Mouse (Mus musculus) adrenal gland, postnatal 36 days (tissue): ENCODE data around the gene Ky. TPM values are rescaled to one million over a fixed set of nuclear protein-coding genes. Genes with fewer than 3 reads are reported as not detected.

Source experiments
- DNase-seq, 2 experiments: peaks; one replicate each; pipeline ENCODE4 v3.0.0; 2021; ENCODE audit warnings: mixed read lengths in 1 of 2
- total RNA-seq, 2 experiments: library from RNA; stranded (reverse); gene quantifications; 2 replicates each; pipeline ENCODE4 v1.2.3; 2021

The Ky gene
- total RNA-seq, 2 experiments from 2014 or later, result 0.56 to 0.99 TPM

GRCm38 (mm10) chr9:102502015-102502633 is 3.4 kb upstream of the Ky start:
- DNase-seq, result no peak

- DNase-seq, result no peak
Observed at GRCm38 (mm10) chr9:102504716-102505378, 703 bp upstream of the Ky start.

DNA sequence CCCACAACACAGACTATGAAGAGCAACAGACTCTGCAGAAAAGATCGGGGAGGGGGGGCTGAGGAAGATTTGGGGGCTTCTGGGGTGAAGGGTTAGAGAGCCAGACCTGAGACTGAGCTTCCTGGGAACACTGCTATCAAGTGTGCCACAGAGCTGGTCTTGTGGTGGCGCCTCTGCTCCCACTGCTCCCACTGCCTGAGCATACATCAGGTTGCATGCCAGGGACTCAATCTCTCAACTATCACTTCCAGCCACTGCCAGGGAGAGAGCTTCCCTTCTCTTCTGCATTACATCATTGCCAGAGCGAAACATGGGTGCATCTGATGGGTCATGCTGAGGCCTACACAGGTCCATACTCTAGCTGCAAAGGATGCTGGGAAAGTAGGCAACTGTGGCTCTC is 2.8 kb downstream of the Ky start:
- no peak for DNase-seq

DNA sequence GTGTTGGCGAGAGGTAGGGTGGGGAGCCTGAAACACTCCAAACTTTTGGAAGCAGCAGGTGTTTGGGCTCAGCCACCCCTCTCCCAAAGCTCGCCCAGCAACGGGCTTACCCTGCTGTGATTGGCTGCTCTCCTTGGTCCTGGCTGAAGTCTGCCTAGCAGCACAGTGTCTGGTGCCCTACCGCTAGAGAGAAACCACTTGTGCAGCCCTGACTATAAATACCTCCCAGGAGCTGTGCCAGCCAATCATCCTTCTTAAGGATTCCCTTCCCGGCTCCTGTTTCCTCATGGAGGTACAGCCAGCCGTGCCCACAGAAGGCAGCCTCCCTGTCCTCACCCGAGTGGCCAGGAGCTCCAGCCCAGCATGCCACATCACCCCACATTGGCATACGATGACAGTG is 5.9 kb downstream of the Ky start:
- peak; percentile 26 to 39 for DNase-seq

DNA sequence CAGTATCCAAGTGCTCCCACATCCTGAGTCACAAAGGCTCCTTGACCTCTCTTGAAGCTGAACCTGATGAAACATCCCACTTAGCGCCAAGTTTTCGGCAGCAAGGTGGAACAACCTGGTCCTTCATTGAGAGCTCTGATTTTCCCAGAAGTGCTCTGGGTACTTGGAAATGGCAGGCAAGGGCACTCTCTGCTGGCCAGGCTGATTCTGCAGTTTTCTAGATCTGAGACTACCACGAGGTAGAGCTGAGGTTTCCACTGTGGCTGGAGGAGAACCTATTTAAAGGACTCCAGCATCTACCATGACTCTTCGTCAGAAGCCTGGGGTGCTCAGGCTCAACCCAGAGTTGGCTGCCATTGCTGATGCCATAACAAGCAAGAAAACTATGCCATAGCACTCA is 8.0 kb downstream of the Ky start:
- DNase-seq, result no peak

DNA sequence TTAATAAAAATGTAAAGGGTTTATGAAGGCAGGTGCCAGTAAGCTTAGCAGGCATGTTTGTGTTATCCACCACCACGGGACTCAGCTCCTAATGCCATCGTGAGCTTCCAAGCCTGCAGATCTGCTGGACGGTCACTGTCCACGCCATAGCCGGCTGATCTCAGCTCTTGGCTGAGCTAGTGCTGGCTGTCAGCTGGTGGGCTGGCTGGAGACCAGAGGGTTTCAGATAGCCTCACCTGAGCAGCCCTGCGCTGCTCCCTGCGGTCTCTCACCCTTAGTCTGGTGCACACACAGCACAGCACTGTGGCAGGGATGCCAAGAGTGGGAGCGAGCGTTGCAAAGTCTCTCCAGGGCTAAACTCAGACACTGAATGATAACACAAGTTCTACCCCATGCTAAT is 12.9 kb downstream of the Ky start:
- DNase-seq, result no peak

- no peak for DNase-seq
Observed at GRCm38 (mm10) chr9:102521396-102521795, 15.8 kb downstream of the Ky start.

- DNase-seq, result no peak
Observed at GRCm38 (mm10) chr9:102528106-102528505, 22.6 kb downstream of the Ky start.

DNA sequence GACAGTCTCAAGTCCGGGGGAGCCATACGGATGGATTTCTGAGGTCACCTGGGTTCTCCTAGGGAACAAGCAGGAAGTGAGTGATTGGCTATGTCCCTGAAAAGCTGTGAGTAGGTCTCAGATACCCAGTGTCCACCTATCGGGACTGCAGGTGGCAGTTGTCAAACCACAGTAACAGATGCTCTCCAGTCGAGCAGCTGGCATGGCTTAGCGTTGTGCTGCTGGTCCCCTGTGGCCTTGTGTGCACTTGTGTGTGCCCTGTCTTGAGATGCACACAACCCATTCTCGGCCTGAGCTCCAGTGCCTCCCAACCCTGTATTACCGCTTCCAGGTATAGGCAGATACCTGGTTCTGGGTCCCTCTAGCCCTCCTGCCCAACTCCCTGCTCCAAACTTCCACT is 23.0 kb downstream of the Ky start:
- no peak for DNase-seq

DNA sequence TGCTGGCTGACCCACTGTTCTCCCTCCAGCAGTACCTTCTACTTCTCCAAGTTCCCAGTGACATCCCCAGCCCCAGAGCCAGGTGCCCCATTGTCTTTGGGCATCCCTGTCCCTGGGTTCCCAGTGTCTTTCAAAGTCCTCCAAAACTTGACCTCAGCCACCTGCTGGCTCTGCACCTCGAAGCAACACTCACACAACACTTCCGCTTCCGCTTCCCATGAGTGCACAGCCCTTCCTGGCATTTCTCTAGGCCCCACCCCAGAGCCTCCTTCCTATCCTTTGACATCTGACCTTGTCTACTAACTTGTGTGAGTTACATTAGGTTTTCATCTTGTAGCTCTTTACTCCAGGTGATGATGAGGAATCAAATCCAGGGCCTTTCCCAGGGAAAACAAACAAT is 23.5 kb downstream of the Ky start:
- no peak for DNase-seq

DNA sequence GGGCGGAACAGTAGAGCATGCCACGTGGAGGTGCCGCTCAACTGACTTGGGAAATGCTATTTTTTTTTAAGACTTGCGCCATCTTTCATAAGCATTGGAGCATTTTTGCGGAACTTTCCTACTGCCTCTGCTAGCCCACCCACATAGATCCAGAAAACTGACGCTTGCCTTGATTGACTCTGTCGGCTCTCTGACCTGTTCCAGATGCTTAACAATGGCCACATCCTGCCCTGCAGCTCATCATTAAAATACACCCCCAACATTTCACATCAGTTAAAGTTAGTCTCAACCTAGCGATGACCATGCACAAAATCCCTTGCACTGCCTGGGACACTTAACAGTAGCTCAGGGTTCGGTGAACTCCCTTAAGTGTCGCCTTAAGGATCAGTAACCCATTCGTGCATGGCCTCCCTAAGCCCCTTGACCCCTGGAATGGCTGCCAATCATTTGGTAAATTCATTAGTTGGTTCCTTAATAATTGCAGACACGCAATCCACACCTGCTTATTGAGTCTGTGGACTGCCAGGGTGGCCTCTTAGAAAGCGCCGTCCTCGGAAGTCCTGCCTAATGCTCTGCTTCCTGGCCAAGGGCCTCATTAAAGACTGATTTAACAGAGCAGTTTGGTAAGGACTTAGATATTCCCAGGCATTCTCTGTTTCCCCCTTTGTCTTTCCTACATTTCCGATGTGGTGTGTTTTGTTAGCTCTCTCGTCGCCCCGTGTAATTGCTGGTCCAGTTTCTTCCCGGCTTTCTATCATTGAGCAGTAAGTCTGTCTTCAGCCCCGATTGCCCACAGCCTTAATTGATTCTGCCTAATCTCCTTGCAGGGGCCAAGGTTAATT is 25.7 kb downstream of the Ky start:
- no peak for DNase-seq

- no peak for DNase-seq
Observed at GRCm38 (mm10) chr9:102536968-102537367, 31.4 kb downstream of the Ky start.

DNA sequence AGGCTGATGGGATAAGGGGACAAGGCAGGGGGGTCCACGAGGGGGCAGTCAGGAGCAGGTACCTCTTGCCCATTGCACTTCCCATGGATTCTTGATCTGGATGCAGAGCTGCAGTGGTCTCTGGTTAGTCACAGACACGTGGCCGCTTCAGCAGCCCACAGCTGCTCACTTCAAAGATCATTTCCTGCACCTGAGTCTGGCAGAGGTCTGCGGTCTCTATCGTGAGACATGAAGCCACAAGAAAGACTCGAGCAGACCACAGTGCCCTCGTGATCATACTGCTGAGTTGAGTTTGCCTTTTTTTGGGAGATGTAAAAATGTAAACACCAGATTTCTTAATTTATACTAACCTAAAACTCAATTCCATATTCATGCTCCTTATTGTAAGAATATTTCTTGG is 34.1 kb downstream of the Ky start:
- DNase-seq, result no peak

DNA sequence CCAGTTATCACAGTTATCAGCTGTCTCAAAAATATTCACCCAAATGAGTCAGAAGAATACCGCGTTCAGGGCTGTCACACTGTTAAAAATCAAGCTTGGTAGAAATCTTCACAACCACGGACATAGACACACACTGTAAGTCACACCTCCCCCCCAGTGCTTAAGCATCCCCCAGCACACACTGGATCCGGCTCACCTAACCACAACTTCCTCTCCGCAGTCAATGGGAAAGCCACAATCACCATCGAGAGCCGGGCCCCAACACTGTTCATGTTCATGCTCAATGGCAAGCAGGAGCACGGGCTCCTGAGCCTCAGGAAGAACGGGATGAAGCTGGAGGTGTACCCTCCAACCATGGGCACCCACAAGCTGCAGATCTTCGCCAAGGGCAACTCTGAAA is 36.1 kb downstream of the Ky start:
- no peak for DNase-seq

DNA sequence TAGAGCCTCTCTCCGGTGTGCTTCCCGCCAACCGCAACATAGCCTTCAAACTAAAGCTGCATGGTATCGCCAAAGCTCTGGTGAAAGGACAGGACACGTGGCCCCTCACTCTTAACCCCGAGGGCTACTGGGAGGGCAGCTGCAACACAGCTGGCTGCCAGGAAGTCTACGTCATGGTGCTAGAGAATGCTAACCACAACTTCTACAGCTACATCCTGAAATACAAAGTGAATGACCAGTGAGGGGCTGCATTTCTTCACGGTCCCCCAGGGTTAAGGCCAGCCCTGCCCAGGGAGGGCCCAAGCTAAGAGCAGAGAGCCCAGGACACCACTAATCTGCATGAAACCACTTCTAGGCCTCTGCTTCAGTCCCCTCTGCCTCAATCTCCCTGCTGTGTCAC is 37.0 kb downstream of the Ky start:
- DNase-seq, result no peak

DNA sequence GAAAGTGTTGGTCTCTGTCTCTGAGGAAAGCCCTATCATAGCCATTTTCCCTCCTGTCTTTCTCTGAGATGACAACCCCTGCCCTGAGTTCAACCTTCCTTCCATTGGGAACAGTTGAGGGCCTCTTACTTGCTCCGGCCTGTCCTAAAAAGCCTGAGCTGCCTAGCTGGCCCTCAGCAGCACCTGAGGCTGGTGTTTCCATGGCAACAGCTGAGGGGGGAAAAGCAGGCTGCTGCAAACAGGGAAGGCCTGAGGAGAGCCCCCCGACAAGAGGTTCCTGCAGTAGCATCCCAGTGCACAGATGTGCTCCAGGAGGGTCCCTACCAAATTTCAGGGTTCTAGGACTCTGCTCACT is 38.2 kb downstream of the Ky start:
- DNase-seq, result no peak

DNA sequence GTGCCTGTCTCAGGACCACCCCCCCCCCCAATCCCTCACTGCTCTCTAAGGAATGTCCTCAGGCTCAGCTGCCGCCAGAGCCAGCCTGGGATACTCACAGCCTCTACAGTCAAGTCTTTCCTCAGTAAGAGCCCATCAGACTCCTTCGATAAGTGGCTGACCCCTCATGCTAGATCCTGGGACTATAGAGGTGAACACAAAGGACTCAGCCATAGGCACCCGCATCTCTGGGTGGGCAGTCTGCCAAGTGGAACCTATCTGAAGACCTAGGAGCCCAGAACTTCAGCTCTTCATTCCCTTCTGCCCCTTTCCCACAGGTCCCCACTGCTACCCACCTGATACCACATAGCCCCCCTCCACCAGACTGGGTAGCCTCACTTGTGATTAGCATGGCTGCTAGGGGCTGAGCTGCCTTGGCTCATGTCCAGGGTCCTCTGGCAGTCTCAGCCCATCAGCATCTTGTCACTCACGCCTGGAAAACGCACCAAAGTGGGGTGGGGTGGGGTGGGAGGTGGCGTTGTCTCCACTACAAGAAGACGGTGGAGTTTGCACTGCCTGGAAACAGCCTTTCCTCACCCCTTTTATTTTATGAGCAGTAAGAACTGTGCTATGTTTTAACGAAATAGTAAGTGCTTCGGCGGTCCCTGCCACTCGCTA is 38.7 kb downstream of the Ky start:
- no peak for DNase-seq

DNA sequence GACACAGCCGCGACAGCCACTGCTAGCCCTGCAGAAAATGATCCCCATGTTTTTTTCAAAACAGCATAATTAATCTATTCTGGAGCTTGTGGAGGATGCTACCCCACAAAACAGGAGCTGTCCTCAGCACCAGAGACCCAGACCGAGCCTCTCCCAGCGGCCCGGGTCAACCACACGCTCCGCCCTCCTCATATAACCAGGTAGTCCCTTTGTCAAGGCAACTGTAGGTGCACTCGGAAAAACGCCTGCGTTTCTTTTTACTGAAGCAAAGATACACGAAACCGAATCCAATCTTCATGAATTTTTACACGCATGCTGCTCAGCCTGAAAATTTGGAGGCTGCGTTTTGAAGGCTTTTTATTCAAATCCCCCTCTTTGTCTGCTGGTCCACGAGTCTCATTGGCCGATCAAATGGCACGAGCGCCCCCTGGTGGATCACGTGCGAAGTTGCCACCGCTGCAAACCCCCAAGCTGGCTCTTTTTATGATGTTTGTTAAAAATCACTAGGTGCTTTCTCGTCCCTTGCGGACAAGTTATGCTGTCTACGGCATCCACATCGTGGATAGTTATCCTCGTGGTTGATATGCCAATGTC is 39.3 kb downstream of the Ky start:
- DNase-seq, result peak; percentile 82 to 86

DNA sequence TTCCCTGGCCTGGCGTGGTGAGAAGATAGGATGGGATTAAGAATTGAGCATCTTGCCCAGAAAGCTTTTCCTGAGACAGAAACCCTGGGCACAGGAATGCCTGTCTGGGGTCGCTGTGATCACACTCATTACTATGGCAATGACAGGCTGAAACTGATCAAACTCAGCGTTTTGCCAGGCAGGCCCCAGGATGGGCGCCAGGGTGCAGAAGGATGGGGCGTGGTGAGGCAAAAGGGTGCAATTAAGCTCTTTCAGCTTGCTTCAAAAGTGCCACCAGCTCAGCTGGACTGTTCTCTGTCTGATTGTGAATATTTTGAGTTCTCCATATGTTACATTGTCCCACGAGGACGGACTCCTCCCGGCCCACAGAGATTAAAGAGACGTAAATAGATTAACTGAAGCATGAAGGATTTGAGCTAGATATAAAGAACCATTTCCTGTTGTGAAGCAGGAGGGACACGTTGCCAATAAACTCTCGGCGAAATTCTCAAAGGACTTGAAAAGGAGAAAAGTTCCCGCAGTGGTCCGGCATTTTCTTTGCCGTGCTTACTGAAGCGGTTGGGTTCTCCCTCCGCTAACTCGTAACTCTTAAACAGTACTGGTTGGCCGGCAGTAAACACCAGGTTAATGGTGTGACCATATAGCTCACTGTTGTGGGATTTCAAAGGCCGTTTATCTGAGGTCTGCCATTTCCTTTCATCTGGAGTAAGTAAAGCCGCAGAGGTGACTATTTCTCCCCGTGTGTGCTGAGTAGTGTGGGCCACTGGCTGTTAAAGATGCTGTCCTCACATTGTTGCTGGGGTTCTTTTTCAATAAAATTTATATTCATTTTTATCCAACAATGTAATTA is 40.1 kb downstream of the Ky start:
- DNase-seq, result no peak

GRCm38 (mm10) chr9:102546256-102547027 is 40.9 kb downstream of the Ky start:
- no peak for DNase-seq

DNA sequence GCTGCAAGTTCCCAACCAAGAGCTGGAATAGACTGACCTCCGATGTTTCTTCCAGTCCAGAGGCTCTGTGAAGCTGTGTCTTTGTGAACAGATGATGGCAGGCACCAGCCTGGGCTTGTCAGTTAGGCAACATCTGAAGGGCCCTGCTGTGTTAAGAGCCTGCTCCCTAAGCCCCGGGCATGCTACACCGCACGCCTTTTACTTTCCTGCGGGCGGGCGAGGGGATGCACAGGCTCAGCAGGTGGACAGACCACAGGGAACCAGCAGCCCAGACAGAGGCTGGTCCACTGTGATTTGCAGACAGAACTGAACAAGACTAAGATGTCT is 41.4 kb downstream of the Ky start:
- DNase-seq, result no peak
